Mouse (Mus musculus) ES-E14 (cell line): ENCODE measurements around the gene Lrmda.

Experiments used
- CHD2 ChIP-seq: IDR thresholded peaks from 2 replicates; pipeline ENCODE4 v1.6.1; 2014; ENCODE audit warnings: mild to moderate bottlenecking, low read depth, low read length, inconsistent platforms
- HCFC1 ChIP-seq: IDR thresholded peaks from 2 replicates; pipeline ENCODE4 v1.6.1; 2012; ENCODE audit warnings: low read length, inconsistent platforms, borderline replicate concordance; ENCODE audit not compliant: insufficient read depth
- MAFK ChIP-seq: IDR thresholded peaks from 2 replicates; pipeline ENCODE4 v1.6.1; 2014; ENCODE audit warnings: mild to moderate bottlenecking, low read depth, low read length, inconsistent platforms; ENCODE audit not compliant: insufficient read depth
- ZC3H11A ChIP-seq: IDR thresholded peaks from 2 replicates; pipeline ENCODE4 v1.6.1; 2012; ENCODE audit warnings: low read depth, mild to moderate bottlenecking, inconsistent platforms, low read length, borderline replicate concordance
- ZNF384 ChIP-seq: IDR thresholded peaks from 2 replicates; pipeline ENCODE4 v1.6.1; 2012; ENCODE audit warnings: low read depth, low read length, inconsistent platforms

DNA sequence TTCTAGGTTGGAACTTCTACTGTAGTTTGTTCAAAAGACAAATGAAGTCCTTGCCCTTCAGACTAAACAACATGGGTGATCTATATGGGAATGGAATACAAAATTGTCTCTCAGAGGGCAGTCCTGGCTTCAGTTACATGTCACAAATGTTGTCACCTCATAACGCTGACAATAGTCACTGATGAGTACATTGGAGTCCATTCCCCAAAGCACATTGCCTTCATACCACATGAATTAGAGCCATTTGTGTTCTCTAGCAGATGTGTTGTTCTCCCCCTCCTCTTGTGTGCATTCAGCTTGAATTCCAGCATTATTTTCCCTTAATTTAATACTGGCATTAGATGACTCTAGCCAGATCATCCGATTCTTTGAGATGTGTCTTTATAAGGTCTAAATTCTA is 883.4 kb downstream of the Lrmda start:
- TF ChIP-seq CHD2 (no peak), ZNF384 (no peak), HCFC1 (no peak), MAFK (no peak), ZC3H11A (no peak)
